Mouse (Mus musculus) forebrain, embryonic 13.5 days (tissue): ENCODE measurements around the gene Myoz1. TPM values are rescaled to one million over a fixed set of nuclear protein-coding genes. Genes with fewer than 3 reads are reported as not detected.

Experiments used
- ATAC-seq: fragments of 200-750 bp; cut with Nextera tagmentation; 2 replicates; pipeline ENCODE4 v1.8.0; 2017
- H3K27ac ChIP-seq: fragments of 300-500 bp; sonication (generic); 2 replicates; pipeline ENCODE4 v1.5.1; 2015; ENCODE audit warnings: inconsistent platforms, mild to moderate bottlenecking, moderate library complexity
- H3K27me3 ChIP-seq: fragments of 300-500 bp; sonication (generic); 2 replicates; pipeline ENCODE4 v1.6.1; 2015; ENCODE audit warnings: mild to moderate bottlenecking, inconsistent platforms
- H3K36me3 ChIP-seq: fragments of 300-500 bp; sonication (generic); 2 replicates; pipeline ENCODE4 v1.6.1; 2015; ENCODE audit warnings: mild to moderate bottlenecking, inconsistent platforms; ENCODE audit not compliant: poor library complexity, severe bottlenecking
- H3K4me1 ChIP-seq: fragments of 300-500 bp; sonication (generic); 2 replicates; pipeline ENCODE4 v1.6.1; 2015; ENCODE audit warnings: inconsistent platforms
- H3K4me2 ChIP-seq: fragments of 300-500 bp; sonication (generic); 2 replicates; pipeline ENCODE4 v1.6.1; 2015; ENCODE audit warnings: inconsistent platforms, mild to moderate bottlenecking, moderate library complexity
- H3K4me3 ChIP-seq: fragments of 300-500 bp; sonication (generic); 2 replicates; pipeline ENCODE4 v1.5.1; 2015; ENCODE audit warnings: mild to moderate bottlenecking, inconsistent platforms
- H3K9ac ChIP-seq: fragments of 300-500 bp; sonication (generic); 2 replicates; pipeline ENCODE4 v1.6.1; 2015; ENCODE audit warnings: mild to moderate bottlenecking, inconsistent platforms
- H3K9me3 ChIP-seq: fragments of 300-500 bp; sonication (generic); replicated peaks from 2 replicates; pipeline ENCODE4 v1.6.1; 2016; ENCODE audit warnings: inconsistent platforms
- WGBS: fragments of 180-500 bp; shearing (Covaris S2); methylation state at CpG from one replicate; pipeline ENCODE4 v1.1.7; 2015; 5-methylcytosine and 5-hydroxymethylcytosine counted together
- polyA plus RNA-seq: library from polyadenylated mRNA; unstranded; fragments of >200 nt; fragmentation: Nextera tagmentation; extraction: Ambion mirVana; gene quantifications from 2 replicates; pipeline ENCODE4 v1.2.1, GENCODE M21; 2015

The Myoz1 gene
- polyA plus RNA-seq, 1 experiment from 2014 or later, result not detected

GRCm38 (mm10) chr14:20694185-20694883 is 38.0 kb upstream of the Myoz1 start:
- ATAC-seq, result no peak; the same call in 1 of the 2 replicates

GRCm38 (mm10) chr14:20693589-20694101 is 37.3 kb upstream of the Myoz1 start:
- peaks cover 64% of the 10 kb centered on the region for H3K36me3 ChIP-seq
- no peaks in the 10 kb centered on the region for H3K27me3 ChIP-seq
- H3K4me2 ChIP-seq, result no peak overlapping the region
- no peak overlapping the region for H3K27ac ChIP-seq
- no peak overlapping the region for H3K9ac ChIP-seq
- peaks cover 37% of the 10 kb centered on the region for H3K4me1 ChIP-seq
- peak overlapping the region; percentile 73; the same call in 1 of the 2 replicates for H3K4me3 ChIP-seq
- WGBS, result 94% methylated on average over 10 of the region's 10 CpGs
- no peaks in the 10 kb centered on the region for H3K9me3 ChIP-seq
- ATAC-seq, result no peak

More at GRCm38 (mm10) chr14:20694185-20694883, 38.0 kb upstream of the Myoz1 start:
- Histone ChIP-seq H3K27me3 (no peaks in the 10 kb centered on the region), H3K27ac (peak overlapping the region; percentile 94), H3K9me3 (no peaks in the 10 kb centered on the region), H3K9ac (peak overlapping the region; percentile 86), H3K4me1 (peaks cover 44% of the 10 kb centered on the region), H3K4me3 (peak overlapping the region; percentile 73), H3K4me2 (peak overlapping the region; percentile 70), H3K36me3 (peaks cover 62% of the 10 kb centered on the region)
- WGBS, result 44% methylated on average over 13 of the region's 13 CpGs

- Histone ChIP-seq H3K4me2 (no peak overlapping the region), H3K9ac (no peak overlapping the region), H3K27me3 (no peaks in the 10 kb centered on the region), H3K36me3 (peaks cover 76% of the 10 kb centered on the region), H3K4me1 (peaks cover 18% of the 10 kb centered on the region), H3K27ac (no peak overlapping the region), H3K9me3 (no peaks in the 10 kb centered on the region), H3K4me3 (no peak overlapping the region)
- WGBS, result 97% methylated on average over 6 of the region's 6 CpGs
- ATAC-seq, result no peak
Observed at GRCm38 (mm10) chr14:20691772-20692171, 35.4 kb upstream of the Myoz1 start.

GRCm38 (mm10) chr14:20689009-20689408 is 32.7 kb upstream of the Myoz1 start:
- H3K4me3 ChIP-seq, result no peak overlapping the region
- no peak overlapping the region for H3K4me2 ChIP-seq
- no peak for ATAC-seq
- H3K9me3 ChIP-seq, result no peaks in the 10 kb centered on the region
- 93% methylated on average over 2 of the region's 2 CpGs for WGBS
- no peaks in the 10 kb centered on the region for H3K27me3 ChIP-seq
- H3K9ac ChIP-seq, result no peak overlapping the region
- peaks cover under 1% of the 10 kb centered on the region; the same call in 1 of the 2 replicates for H3K4me1 ChIP-seq
- peaks cover 99% of the 10 kb centered on the region for H3K36me3 ChIP-seq
- H3K27ac ChIP-seq, result no peak overlapping the region

- no peaks in the 10 kb centered on the region for H3K9me3 ChIP-seq
- no peak overlapping the region for H3K9ac ChIP-seq
- no peak overlapping the region for H3K4me2 ChIP-seq
- H3K4me1 ChIP-seq, result no peaks in the 10 kb centered on the region
- 95% methylated on average over 3 of the region's 3 CpGs for WGBS
- no peaks in the 10 kb centered on the region for H3K27me3 ChIP-seq
- H3K27ac ChIP-seq, result no peak overlapping the region
- H3K4me3 ChIP-seq, result no peak overlapping the region
- peaks cover 99% of the 10 kb centered on the region for H3K36me3 ChIP-seq
- ATAC-seq, result no peak
Observed at GRCm38 (mm10) chr14:20686576-20686975, 30.2 kb upstream of the Myoz1 start.

- Histone ChIP-seq H3K4me2 (no peak overlapping the region), H3K9ac (no peak overlapping the region), H3K4me3 (no peak overlapping the region), H3K27me3 (no peaks in the 10 kb centered on the region), H3K9me3 (no peaks in the 10 kb centered on the region), H3K27ac (no peak overlapping the region), H3K36me3 (peaks cover 100% of the 10 kb centered on the region), H3K4me1 (no peaks in the 10 kb centered on the region)
- 78% methylated on average over 3 of the region's 3 CpGs for WGBS
- ATAC-seq, result no peak
Observed at GRCm38 (mm10) chr14:20682498-20682897, 26.2 kb upstream of the Myoz1 start.

- H3K4me3 ChIP-seq, result no peak overlapping the region
- H3K27me3 ChIP-seq, result no peaks in the 10 kb centered on the region
- peaks cover 99% of the 10 kb centered on the region for H3K36me3 ChIP-seq
- no peak overlapping the region for H3K9ac ChIP-seq
- H3K9me3 ChIP-seq, result no peaks in the 10 kb centered on the region
- 95% methylated on average over 2 of the region's 2 CpGs for WGBS
- no peak for ATAC-seq
- H3K27ac ChIP-seq, result no peak overlapping the region
- H3K4me2 ChIP-seq, result no peak overlapping the region
- H3K4me1 ChIP-seq, result 0 out of 2 replicates have a peak, but pooled peaks cover 2% of the 10 kb centered on the region
Observed at GRCm38 (mm10) chr14:20681742-20682141, 25.4 kb upstream of the Myoz1 start.

- ATAC-seq, result no peak
- peaks cover 71% of the 10 kb centered on the region for H3K36me3 ChIP-seq
- no peak overlapping the region for H3K4me2 ChIP-seq
- 91% methylated on average over 4 of the region's 4 CpGs for WGBS
- H3K4me1 ChIP-seq, result peaks cover 25% of the 10 kb centered on the region
- no peak overlapping the region for H3K9ac ChIP-seq
- H3K4me3 ChIP-seq, result no peak overlapping the region
- no peak overlapping the region for H3K27ac ChIP-seq
- no peaks in the 10 kb centered on the region; the same call in 1 of the 2 replicates for H3K9me3 ChIP-seq
- H3K27me3 ChIP-seq, result no peaks in the 10 kb centered on the region
Observed at GRCm38 (mm10) chr14:20677906-20678305, 21.6 kb upstream of the Myoz1 start.

GRCm38 (mm10) chr14:20674064-20674833 is 17.9 kb upstream of the Myoz1 start, which contains the start of gene Sec24c:
Gene Sec24c, plus strand, starts transcription at chr14:20674308.
- H3K4me2 ChIP-seq, result peak within 1 kb of the TSS; percentile 81
- no peaks in the 10 kb centered on the region; the same call in 1 of the 2 replicates for H3K9me3 ChIP-seq
- peaks cover 25% of the 10 kb centered on the region for H3K4me1 ChIP-seq
- H3K9ac ChIP-seq, result peak within 1 kb of the TSS; percentile 80
- peaks cover 34% of the 10 kb centered on the region for H3K36me3 ChIP-seq
- H3K27ac ChIP-seq, result peak within 1 kb of the TSS; percentile 74
- peak; percentile 99 for ATAC-seq
- WGBS, result under 1% methylated on average over 43 of the region's 43 CpGs
- peaks cover 13% of the 10 kb centered on the region for H3K27me3 ChIP-seq
- peak within 1 kb of the TSS; percentile 73 for H3K4me3 ChIP-seq

- ATAC-seq, result peak; percentile 70
- 13% methylated on average over 13 of the region's 13 CpGs for WGBS
- peak overlapping the region; percentile 32; the same call in 1 of the 2 replicates for H3K9ac ChIP-seq
- H3K4me3 ChIP-seq, result peak overlapping the region; percentile 73
- H3K27me3 ChIP-seq, result peaks cover 18% of the 10 kb centered on the region
- H3K27ac ChIP-seq, result no peak overlapping the region; the same call in 1 of the 2 replicates
- H3K36me3 ChIP-seq, result peaks cover 29% of the 10 kb centered on the region
- peaks cover 25% of the 10 kb centered on the region for H3K4me1 ChIP-seq
- peak overlapping the region; percentile 81 for H3K4me2 ChIP-seq
- H3K9me3 ChIP-seq, result no peaks in the 10 kb centered on the region; the same call in 1 of the 2 replicates
Observed at GRCm38 (mm10) chr14:20673735-20674063, 17.4 kb upstream of the Myoz1 start.

- H3K27me3 ChIP-seq, result peaks cover 25% of the 10 kb centered on the region
- no peak overlapping the region for H3K27ac ChIP-seq
- H3K9ac ChIP-seq, result no peak overlapping the region
- peak overlapping the region; percentile 81; the same call in 1 of the 2 replicates for H3K4me2 ChIP-seq
- no peaks in the 10 kb centered on the region; the same call in 1 of the 2 replicates for H3K9me3 ChIP-seq
- no peak for ATAC-seq
- WGBS, result 93% methylated on average over 2 of the region's 2 CpGs
- peaks cover 25% of the 10 kb centered on the region for H3K4me1 ChIP-seq
- H3K36me3 ChIP-seq, result peaks cover 22% of the 10 kb centered on the region
- no peak overlapping the region for H3K4me3 ChIP-seq
Observed at GRCm38 (mm10) chr14:20672990-20673389, 16.6 kb upstream of the Myoz1 start.
